Mouse (Mus musculus) kidney, embryonic 15.5 days (tissue): ENCODE data around the gene Tlr9. TPM values are rescaled to one million over a fixed set of nuclear protein-coding genes. Genes with fewer than 3 reads are reported as not detected.
A peak's percentile ranks its signal among the peaks of the same experiment; 100 is the strongest.

Source experiments
- ATAC-seq: fragments of 200-750 bp; cut with Nextera tagmentation; replicated peaks from 2 replicates; pipeline ENCODE4 v1.8.0; 2017; ENCODE audit warnings: moderate TSS enrichment; ENCODE audit not compliant: low FRiP score
- H3K27ac ChIP-seq: fragments of 300-500 bp; sonication (generic); 2 replicates; pipeline ENCODE4 v1.5.1; 2015; ENCODE audit warnings: mild to moderate bottlenecking, inconsistent platforms
- H3K27me3 ChIP-seq: fragments of 300-500 bp; sonication (generic); 2 replicates; pipeline ENCODE4 v1.6.1; 2015; ENCODE audit warnings: inconsistent platforms
- H3K36me3 ChIP-seq: fragments of 300-500 bp; sonication (generic); 2 replicates; pipeline ENCODE4 v1.6.1; 2015; ENCODE audit warnings: inconsistent platforms
- H3K4me1 ChIP-seq: fragments of 300-500 bp; sonication (generic); 2 replicates; pipeline ENCODE4 v1.6.1; 2015; ENCODE audit warnings: inconsistent platforms
- H3K4me2 ChIP-seq: fragments of 300-500 bp; sonication (generic); 2 replicates; pipeline ENCODE4 v1.6.1; 2015; ENCODE audit warnings: moderate library complexity, mild to moderate bottlenecking, inconsistent platforms
- H3K4me3 ChIP-seq: fragments of 300-500 bp; sonication (generic); replicated peaks from 2 replicates; pipeline ENCODE4 v1.5.1; 2015; ENCODE audit warnings: mild to moderate bottlenecking, inconsistent platforms
- H3K9ac ChIP-seq: fragments of 300-500 bp; sonication (generic); 2 replicates; pipeline ENCODE4 v1.6.1; 2015; ENCODE audit warnings: mild to moderate bottlenecking, inconsistent platforms
- H3K9me3 ChIP-seq: fragments of 300-500 bp; sonication (generic); replicated peaks from 2 replicates; pipeline ENCODE4 v1.6.1; 2016; ENCODE audit warnings: inconsistent platforms
- WGBS: fragments of 180-500 bp; shearing (Covaris S2); methylation state at CpG from one replicate; pipeline ENCODE4 v1.1.7; 2015; ENCODE audit warnings: mixed read lengths; 5-methylcytosine and 5-hydroxymethylcytosine counted together
- polyA plus RNA-seq: library from polyadenylated mRNA; unstranded; fragments of >200 nt; fragmentation: Nextera tagmentation; extraction: Ambion mirVana; gene quantifications from 2 replicates; pipeline ENCODE4 v1.2.1, GENCODE M21; 2015

Gene Tlr9
- polyA plus RNA-seq, 1 experiment from 2014 or later: 0.09 TPM

DNA sequence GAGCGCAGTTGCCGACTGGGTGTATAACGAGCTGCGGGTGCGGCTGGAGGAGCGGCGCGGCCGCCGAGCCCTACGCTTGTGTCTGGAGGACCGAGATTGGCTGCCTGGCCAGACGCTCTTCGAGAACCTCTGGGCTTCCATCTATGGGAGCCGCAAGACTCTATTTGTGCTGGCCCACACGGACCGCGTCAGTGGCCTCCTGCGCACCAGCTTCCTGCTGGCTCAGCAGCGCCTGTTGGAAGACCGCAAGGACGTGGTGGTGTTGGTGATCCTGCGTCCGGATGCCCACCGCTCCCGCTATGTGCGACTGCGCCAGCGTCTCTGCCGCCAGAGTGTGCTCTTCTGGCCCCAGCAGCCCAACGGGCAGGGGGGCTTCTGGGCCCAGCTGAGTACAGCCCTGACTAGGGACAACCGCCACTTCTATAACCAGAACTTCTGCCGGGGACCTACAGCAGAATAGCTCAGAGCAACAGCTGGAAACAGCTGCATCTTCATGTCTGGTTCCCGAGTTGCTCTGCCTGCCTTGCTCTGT lies 3.8 kb downstream of the Tlr9 start:
- Histone ChIP-seq H3K9me3 (no peaks in the 10 kb centered on the region), H3K4me2 (peak overlapping the region; percentile 77), H3K27ac (peak overlapping the region; percentile 64; the same call in 1 of the 2 replicates), H3K27me3 (peaks cover 20% of the 10 kb centered on the region), H3K36me3 (no peaks in the 10 kb centered on the region), H3K4me3 (peak overlapping the region; percentile 39), H3K9ac (0 out of 2 replicates have a peak overlapping the region, but pooled peaks have one; percentile 21), H3K4me1 (peaks cover 31% of the 10 kb centered on the region)
- whole genome bisulfite sequencing: 8% methylated on average over 34 of the region's 34 CpGs
- ATAC-seq: peak; percentile 72

DNA sequence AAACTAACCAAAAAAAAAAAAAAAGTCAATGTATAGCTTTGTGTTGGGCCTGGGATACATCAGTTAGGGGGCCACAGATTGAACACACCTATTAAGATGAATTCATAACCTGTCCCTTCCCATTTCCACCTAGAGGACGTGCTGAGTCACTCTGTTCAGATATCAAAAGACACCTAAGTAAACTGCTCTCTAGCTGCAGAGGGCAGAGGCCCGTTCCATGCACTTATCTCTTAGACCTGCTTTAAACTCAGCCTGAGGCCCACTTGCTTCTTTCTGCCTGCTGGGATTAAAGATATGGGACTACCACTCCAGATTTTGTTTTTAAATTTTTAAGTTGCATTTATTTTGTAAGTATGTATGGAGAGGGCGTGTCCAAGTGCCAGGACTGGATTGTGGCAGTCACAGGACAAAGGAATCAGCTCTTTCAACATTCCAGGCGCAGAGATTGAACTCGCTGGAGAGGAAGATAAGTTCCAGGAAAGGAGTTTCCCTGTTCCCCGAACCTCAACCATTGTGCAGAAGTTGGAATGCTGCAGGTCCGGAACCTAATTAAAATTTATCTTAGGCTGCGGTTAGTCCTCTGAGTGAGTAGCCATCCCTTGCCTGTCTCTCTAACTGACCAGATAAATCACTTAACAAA lies 5.5 kb downstream of the Tlr9 start:
- no peak overlapping the region for H3K27ac ChIP-seq
- H3K36me3 ChIP-seq: peaks cover 10% of the 10 kb centered on the region
- H3K9ac ChIP-seq: no peak overlapping the region
- peaks cover 16% of the 10 kb centered on the region for H3K4me1 ChIP-seq
- no peaks in the 10 kb centered on the region for H3K9me3 ChIP-seq
- no peak overlapping the region for H3K4me3 ChIP-seq
- no peak overlapping the region for H3K4me2 ChIP-seq
- no peak for ATAC-seq
- WGBS: 73% methylated on average over 8 of the region's 8 CpGs
- H3K27me3 ChIP-seq: peaks cover 20% of the 10 kb centered on the region

DNA sequence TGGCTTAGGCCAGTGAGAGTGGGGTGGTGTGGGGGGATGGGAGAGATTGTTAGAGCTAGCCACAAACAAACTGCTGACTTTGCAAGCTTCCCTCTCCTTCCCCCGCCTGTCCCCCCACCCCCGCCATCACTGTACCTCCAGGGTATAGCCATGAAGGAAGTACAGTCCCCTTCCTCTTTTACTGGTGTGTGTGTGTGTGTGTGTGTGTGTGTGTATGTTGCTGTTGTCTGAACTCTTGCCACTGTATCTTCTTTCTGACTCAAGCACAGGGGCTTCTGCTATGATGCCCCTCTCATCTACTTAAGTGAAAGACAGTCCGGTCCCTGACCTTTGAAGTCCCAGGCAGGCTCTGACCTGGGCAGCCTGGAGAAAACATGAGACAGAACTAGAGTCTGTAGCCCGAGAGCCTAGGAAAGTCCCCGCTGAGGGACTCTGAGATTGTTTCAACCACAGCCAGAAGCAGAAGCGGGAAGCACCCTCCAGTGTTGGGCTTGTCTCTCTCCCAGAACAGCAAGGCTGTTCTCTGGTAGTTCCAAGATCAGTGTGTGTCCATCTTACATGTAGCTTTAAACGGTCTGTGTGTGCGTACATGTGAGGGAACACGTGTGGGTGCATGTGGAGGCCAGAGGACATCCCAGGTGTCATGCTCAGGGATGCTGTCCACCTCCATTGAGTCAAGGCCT lies 7.8 kb downstream of the Tlr9 start:
- Histone ChIP-seq H3K4me1 (peaks cover 14% of the 10 kb centered on the region), H3K9me3 (no peaks in the 10 kb centered on the region), H3K27ac (no peak overlapping the region), H3K4me2 (no peak overlapping the region), H3K9ac (no peak overlapping the region), H3K27me3 (peaks cover 13% of the 10 kb centered on the region), H3K4me3 (no peak overlapping the region), H3K36me3 (peaks cover 33% of the 10 kb centered on the region)
- WGBS: 71% methylated on average over 9 of the region's 9 CpGs
- ATAC-seq: no peak

DNA sequence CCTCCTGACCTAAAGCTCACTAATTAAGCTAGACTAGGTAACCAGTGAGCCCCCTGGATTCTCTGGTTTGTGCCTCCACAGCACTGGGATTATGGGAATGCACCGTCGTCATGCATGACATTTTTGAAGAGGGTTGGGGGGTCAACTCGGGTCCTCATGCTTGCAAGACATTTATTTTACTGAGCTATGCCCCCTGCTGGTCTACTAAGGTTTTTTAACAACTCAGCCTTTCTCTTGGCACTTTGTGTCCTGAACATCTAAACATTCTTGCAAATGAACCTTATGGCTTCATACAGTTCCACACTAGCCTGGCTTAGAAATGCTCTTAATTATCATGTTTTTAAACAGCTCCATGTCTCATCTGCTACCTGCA lies 8.3 kb downstream of the Tlr9 start:
- WGBS: 52% methylated on average over 3 of the region's 3 CpGs
- ATAC-seq: no peak
- peaks cover 9% of the 10 kb centered on the region for H3K27me3 ChIP-seq
- H3K9ac ChIP-seq: no peak overlapping the region
- H3K9me3 ChIP-seq: no peaks in the 10 kb centered on the region
- H3K27ac ChIP-seq: no peak overlapping the region
- H3K4me3 ChIP-seq: no peak overlapping the region
- peaks cover 17% of the 10 kb centered on the region for H3K4me1 ChIP-seq
- H3K4me2 ChIP-seq: no peak overlapping the region
- peaks cover 39% of the 10 kb centered on the region for H3K36me3 ChIP-seq

DNA sequence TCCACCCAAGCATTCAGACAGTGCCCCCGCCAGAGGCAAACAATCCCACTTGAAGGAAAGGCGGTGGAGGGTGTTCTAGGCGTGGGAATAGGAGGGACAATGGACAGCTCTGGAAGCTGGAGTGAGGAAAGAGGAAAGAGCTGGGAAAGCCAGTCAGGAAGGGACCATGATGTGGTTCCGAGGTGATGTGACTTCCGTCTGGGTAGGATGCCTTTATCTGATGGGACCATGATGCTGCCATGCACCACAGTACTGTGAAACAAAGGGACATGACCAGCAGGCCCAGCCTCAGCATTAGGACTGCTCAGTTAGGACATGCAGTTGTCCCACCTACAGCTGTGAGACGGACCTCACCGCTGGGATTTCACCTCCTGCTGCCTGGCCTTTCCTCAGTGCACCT lies 8.8 kb downstream of the Tlr9 start:
- Histone ChIP-seq H3K9ac (no peak overlapping the region), H3K4me1 (peaks cover 15% of the 10 kb centered on the region), H3K4me3 (no peak overlapping the region), H3K27me3 (peaks cover 4% of the 10 kb centered on the region; the same call in 1 of the 2 replicates), H3K4me2 (no peak overlapping the region), H3K9me3 (no peaks in the 10 kb centered on the region), H3K27ac (no peak overlapping the region), H3K36me3 (peaks cover 44% of the 10 kb centered on the region)
- 78% methylated on average over 7 of the region's 7 CpGs for WGBS
- ATAC-seq: no peak

DNA sequence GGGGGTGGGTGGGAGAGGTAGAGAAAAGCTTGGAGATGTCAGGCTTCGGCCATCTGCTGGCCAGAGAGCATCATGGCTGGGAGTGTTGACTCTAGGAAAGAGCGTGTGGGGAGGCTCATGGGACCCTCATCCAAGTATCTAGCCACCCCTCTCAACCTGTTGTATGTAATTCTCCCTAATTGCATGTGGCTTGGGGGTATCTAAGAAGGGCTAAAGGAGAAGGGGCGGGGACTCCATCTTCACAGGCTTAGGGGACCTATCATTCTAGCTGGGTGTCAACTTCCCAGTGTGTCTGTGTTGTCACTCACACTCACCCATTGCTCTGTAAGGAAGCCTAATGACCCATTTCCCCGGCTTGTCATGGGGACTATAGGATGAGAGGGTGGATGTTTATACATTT lies 9.4 kb downstream of the Tlr9 start:
- H3K27ac ChIP-seq: no peak overlapping the region
- ATAC-seq: no peak
- peaks cover 12% of the 10 kb centered on the region for H3K4me1 ChIP-seq
- H3K27me3 ChIP-seq: peaks cover 3% of the 10 kb centered on the region; the same call in 1 of the 2 replicates
- H3K4me3 ChIP-seq: no peak overlapping the region
- no peak overlapping the region for H3K9ac ChIP-seq
- H3K4me2 ChIP-seq: no peak overlapping the region
- peaks cover 50% of the 10 kb centered on the region for H3K36me3 ChIP-seq
- no peaks in the 10 kb centered on the region for H3K9me3 ChIP-seq
- 87% methylated on average over 4 of the region's 4 CpGs for WGBS

DNA sequence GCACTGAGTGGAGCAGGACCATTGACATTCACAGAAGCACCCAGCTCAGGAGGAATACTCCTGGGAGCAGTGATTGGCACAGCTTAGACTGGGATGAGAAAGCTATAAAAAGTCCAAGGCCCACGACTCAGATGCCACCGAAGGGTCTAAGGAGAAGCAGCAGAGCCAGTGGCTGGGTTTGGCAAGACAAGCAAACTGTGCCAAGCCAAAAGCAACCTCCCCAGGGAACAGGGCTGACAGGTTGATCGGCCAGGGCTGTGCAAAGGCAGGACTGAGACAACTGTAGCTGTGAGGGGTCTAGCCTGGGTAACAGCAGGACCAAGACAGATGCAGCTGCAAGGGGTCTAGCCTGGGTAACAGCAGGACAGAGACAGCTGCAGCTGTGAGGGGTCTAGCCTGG lies 10.6 kb downstream of the Tlr9 start:
- Histone ChIP-seq H3K4me1 (peaks cover 12% of the 10 kb centered on the region), H3K36me3 (peaks cover 61% of the 10 kb centered on the region), H3K4me3 (no peak overlapping the region), H3K9ac (no peak overlapping the region), H3K27ac (no peak overlapping the region), H3K9me3 (no peaks in the 10 kb centered on the region), H3K4me2 (no peak overlapping the region), H3K27me3 (no peaks in the 10 kb centered on the region)
- WGBS: 86% methylated on average over 3 of the region's 3 CpGs
- ATAC-seq: no peak

DNA sequence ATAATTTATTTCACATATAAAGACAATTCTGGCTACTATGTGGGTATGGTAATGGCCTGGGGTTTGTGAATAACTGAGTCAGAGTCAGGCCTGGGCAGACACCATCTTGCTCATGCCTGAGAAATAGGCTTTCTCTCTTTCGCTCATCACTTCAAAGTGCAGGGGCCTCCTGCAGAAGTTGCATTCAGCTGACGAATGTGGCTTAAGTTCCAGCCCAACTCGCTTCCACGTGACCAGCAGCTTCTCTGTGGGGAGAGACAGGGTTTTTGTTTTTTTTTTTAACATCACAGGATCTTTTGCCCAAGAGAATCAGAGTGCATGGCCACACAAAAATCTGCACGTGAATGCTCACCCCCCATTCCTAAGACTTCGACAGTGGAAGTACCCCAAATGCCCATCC lies 11.6 kb downstream of the Tlr9 start:
- 64% methylated on average over 6 of the region's 6 CpGs for WGBS
- ATAC-seq: no peak
- H3K36me3 ChIP-seq: peaks cover 71% of the 10 kb centered on the region

DNA sequence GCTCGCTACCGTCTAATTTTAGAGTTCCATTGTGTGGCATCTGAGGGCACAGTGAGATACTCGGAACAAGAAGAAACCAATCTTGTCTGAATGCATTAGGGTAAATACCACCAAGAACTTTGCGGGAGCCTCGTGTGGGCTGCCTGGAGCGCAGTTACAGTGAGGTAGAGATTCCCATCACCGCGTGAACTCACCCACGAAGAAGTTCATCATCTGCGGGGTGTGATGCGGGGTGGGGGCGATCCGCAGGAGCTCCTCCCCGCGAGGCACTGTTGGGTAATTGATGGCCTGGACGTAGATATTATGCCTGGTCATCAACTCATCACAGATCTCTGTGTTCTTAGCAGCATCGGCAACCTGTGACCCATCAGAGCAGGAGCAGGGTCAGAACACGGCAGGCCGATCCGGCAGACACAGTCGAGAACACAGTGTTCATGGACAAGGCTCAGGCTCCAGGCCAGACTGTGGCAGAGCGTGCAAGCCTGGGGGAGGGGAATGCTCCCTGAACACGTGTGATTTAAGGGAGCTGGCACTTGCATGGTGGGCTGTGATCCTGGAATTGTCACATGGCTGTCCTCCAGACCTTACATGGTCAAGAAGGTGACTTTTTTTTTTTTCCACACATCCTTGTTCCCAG lies 12.9 kb downstream of the Tlr9 start:
- Histone ChIP-seq H3K4me3 (no peak overlapping the region), H3K4me2 (no peak overlapping the region), H3K36me3 (peaks cover 84% of the 10 kb centered on the region), H3K9me3 (no peaks in the 10 kb centered on the region), H3K4me1 (peaks cover 12% of the 10 kb centered on the region), H3K9ac (no peak overlapping the region), H3K27ac (no peak overlapping the region), H3K27me3 (no peaks in the 10 kb centered on the region)
- ATAC-seq: no peak
- 66% methylated on average over 23 of the region's 23 CpGs for WGBS

More for the DNA sequence above, 11.6 kb downstream of the Tlr9 start:
- no peaks in the 10 kb centered on the region for H3K9me3 ChIP-seq
- no peak overlapping the region for H3K27ac ChIP-seq
- H3K9ac ChIP-seq: no peak overlapping the region
- H3K4me2 ChIP-seq: no peak overlapping the region
- H3K27me3 ChIP-seq: no peaks in the 10 kb centered on the region
- H3K4me3 ChIP-seq: no peak overlapping the region
- peaks cover 12% of the 10 kb centered on the region for H3K4me1 ChIP-seq

DNA sequence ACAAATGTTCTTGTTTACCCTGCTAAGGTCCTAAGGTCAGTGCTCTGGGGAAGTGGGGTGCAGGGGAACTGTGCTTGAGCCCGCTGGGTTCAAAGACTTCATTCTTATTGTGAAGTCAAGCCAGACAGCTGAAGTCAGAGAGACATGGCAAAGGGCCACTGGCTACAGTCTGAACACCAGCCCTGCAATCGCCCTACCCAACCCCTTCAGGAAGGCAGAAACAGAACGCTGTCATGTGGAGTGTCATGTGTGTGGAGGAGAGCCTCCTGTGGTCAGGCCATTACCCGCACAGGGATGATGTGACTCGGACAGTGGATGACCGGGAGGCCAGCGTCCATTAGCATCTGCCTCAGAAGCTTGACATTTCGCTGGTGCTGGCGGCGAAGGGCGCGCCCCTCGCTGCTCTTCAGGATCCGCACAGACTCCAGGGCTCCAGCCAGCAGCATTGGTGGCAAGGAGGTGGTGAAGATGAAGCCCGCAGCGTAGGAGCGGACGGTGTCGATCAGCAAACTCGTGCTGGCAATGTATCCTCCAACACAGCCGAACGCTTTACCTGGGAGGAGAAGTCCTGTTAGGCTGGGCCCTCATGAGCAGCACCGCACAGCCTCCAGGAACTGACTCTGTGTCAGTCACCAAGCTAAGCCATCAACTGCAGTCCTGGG lies 13.9 kb downstream of the Tlr9 start:
- H3K4me2 ChIP-seq: no peak overlapping the region
- no peak overlapping the region for H3K9ac ChIP-seq
- no peak for ATAC-seq
- peaks cover 10% of the 10 kb centered on the region for H3K4me1 ChIP-seq
- H3K36me3 ChIP-seq: peaks cover 93% of the 10 kb centered on the region
- H3K4me3 ChIP-seq: no peak overlapping the region
- H3K27ac ChIP-seq: no peak overlapping the region
- no peaks in the 10 kb centered on the region for H3K27me3 ChIP-seq
- no peaks in the 10 kb centered on the region for H3K9me3 ChIP-seq
- 86% methylated on average over 23 of the region's 23 CpGs for WGBS

DNA sequence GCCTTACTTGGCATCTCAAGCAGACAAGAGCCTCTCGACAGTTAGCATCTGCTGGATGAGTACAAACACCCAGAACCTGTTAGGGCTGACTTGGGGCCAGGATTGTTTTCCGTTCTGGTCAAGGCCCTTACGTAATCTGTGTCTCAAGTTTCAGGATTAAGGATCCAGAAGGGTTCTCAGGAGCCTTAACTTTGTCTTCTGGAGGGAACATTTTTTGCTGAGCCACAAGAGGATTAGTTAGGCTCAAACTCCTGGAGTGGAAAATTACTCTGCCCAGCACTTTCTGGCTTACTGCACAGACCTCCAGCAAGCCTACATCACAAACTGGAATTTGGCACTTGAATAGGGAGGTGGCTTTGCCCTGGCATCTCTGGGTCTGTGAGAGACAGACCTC lies 14.4 kb downstream of the Tlr9 start:
- no peak for ATAC-seq
- peaks cover 10% of the 10 kb centered on the region for H3K4me1 ChIP-seq
- H3K4me2 ChIP-seq: no peak overlapping the region
- H3K9me3 ChIP-seq: no peaks in the 10 kb centered on the region
- H3K9ac ChIP-seq: no peak overlapping the region
- 70% methylated on average over 3 of the region's 3 CpGs for WGBS
- H3K4me3 ChIP-seq: no peak overlapping the region
- H3K27ac ChIP-seq: 0 out of 2 replicates have a peak overlapping the region, but pooled peaks have one; percentile 23
- peaks cover 99% of the 10 kb centered on the region for H3K36me3 ChIP-seq
- no peaks in the 10 kb centered on the region for H3K27me3 ChIP-seq

DNA sequence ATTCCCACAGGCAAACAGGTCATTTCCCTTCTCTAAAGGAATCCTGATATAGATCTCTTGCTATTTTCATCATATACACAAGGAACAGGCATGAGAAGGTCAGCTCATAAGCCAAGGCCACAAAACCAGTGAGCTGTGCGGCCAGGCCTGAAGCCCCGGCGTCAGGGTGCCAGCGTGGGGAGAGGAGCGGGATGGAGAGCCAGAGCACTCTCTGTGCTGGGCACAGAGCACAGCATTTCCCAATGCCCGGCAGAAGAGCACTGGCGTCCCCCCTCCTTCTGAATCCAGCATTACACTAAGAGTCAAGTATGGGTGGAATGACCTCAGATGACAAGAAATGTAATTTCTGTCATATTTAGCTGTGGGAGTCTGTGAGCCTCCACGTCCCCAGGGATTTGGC lies 15.0 kb downstream of the Tlr9 start:
- no peak overlapping the region for H3K4me3 ChIP-seq
- no peak overlapping the region for H3K9ac ChIP-seq
- 74% methylated on average over 8 of the region's 8 CpGs for WGBS
- no peak for ATAC-seq
- H3K4me1 ChIP-seq: peaks cover 10% of the 10 kb centered on the region
- no peaks in the 10 kb centered on the region for H3K27me3 ChIP-seq
- H3K27ac ChIP-seq: peak overlapping the region; percentile 23; the same call in 1 of the 2 replicates
- peaks cover 99% of the 10 kb centered on the region for H3K36me3 ChIP-seq
- no peak overlapping the region for H3K4me2 ChIP-seq
- no peaks in the 10 kb centered on the region for H3K9me3 ChIP-seq
